Mouse (Mus musculus): ENCODE results near the gene Gm49450.

DNA sequence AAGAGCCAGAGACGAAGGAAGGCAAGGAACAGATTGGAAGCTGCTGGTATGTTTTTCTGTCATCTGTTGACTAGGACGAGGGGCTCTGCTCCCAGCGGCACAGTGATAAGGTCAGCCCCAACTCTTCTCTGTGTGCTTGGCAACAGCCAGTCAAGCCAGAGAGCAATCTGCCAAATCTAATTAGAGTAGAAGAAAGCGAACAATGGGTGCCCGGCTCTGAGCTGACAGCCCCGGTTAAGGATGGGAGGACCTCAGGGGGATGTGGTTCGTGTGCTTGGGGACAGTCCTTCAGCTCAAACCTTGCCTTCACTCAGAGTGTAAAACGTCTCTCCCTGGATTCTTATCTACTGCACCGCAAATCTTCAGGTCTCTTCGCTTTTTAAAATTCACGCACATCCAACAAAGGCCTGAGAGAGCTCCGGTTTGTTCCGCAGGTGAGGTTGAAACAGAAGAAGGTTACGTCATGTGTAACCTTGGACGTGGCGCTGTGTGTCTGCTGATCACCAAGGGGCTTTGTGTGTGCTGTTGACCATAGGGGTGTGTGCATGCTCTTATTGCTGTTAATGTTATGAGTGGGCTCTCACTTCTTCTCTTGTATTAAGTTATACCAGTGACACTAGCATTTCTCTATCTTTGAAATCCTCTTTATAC is 30.2 kb upstream of the Gm49450 start:
- no peak for TF ChIP-seq USF1 (IDR thresholded peaks at IDR 0.05; ENCODE audit: low read depth)
- TF ChIP-seq CTCF (IDR thresholded peaks at IDR 0.05; ENCODE audit: control insufficient read depth, insufficient read depth, insufficient read length): no peak
- no peak for TF ChIP-seq FOSL1 (IDR thresholded peaks at IDR 0.05; ENCODE audit: insufficient read depth, low read length, poor library complexity, severe bottlenecking)
- no peak for TF ChIP-seq MAX (IDR thresholded peaks at IDR 0.05)
- TF ChIP-seq CEBPB (IDR thresholded peaks at IDR 0.05; ENCODE audit: low read depth): no peak
